Mouse (Mus musculus) neural tube, embryonic 14.5 days (tissue): ENCODE results near the gene Plxnc1. TPM values are rescaled to one million over a fixed set of nuclear protein-coding genes. Genes with fewer than 3 reads are reported as not detected.
A peak's percentile ranks its signal among the peaks of the same experiment; 100 is the strongest.

Experiments
- ATAC-seq: fragments of 200-750 bp; cut with Nextera tagmentation; 2 replicates; pipeline ENCODE4 v1.8.0; 2017; ENCODE audit warnings: low read depth, mild to moderate bottlenecking, moderate TSS enrichment, moderate library complexity
- H3K27ac ChIP-seq: fragments of 300-500 bp; sonication (generic); 2 replicates; pipeline ENCODE4 v1.5.1; 2014; ENCODE audit warnings: low read depth, mild to moderate bottlenecking, control low read depth, low read length, moderate library complexity, mixed read lengths
- H3K27me3 ChIP-seq: fragments of 300-500 bp; sonication (generic); 2 replicates; pipeline ENCODE4 v1.6.1; 2014; ENCODE audit warnings: low read length; ENCODE audit not compliant: control insufficient read depth, insufficient read depth
- H3K36me3 ChIP-seq: fragments of 300-500 bp; sonication (generic); 2 replicates; pipeline ENCODE4 v1.6.1; 2014; ENCODE audit warnings: low read length, mixed read lengths; ENCODE audit not compliant: control insufficient read depth, insufficient read depth
- H3K4me1 ChIP-seq: fragments of 300-500 bp; sonication (generic); 2 replicates; pipeline ENCODE4 v1.6.1; 2014; ENCODE audit warnings: low read length; ENCODE audit not compliant: control insufficient read depth, insufficient read depth
- H3K4me2 ChIP-seq: fragments of 300-500 bp; sonication (generic); 2 replicates; pipeline ENCODE4 v1.6.1; 2014; ENCODE audit warnings: mild to moderate bottlenecking, low read depth, low read length, control low read depth
- H3K4me3 ChIP-seq: fragments of 300-500 bp; sonication (generic); 2 replicates; pipeline ENCODE4 v1.5.1; 2014; ENCODE audit warnings: low read depth, low read length, control low read depth, mixed read lengths
- H3K9ac ChIP-seq: fragments of 300-500 bp; sonication (generic); replicated peaks from 2 replicates; pipeline ENCODE4 v1.6.1; 2014; ENCODE audit warnings: low read depth, mild to moderate bottlenecking, control low read depth, low read length, mixed read lengths
- H3K9me3 ChIP-seq: fragments of 300-500 bp; sonication (generic); 2 replicates; pipeline ENCODE4 v1.6.1; 2016; ENCODE audit warnings: low read length; ENCODE audit not compliant: control insufficient read depth
- WGBS: fragments of 180-500 bp; shearing (Covaris S2); extraction: QIAGEN DNeasy Blood & Tissue Kit; methylation state at CpG from one replicate; pipeline ENCODE4 v1.1.7; 2014; 5-methylcytosine and 5-hydroxymethylcytosine counted together
- polyA plus RNA-seq: library from polyadenylated mRNA; unstranded; fragments of >200 nt; fragmentation: Nextera tagmentation; extraction: Ambion mirVana; gene quantifications from 2 replicates; pipeline ENCODE4 v1.2.1, GENCODE M21; 2014

Plxnc1 gene
- polyA plus RNA-seq, 1 experiment from 2014 or later = 15.7 TPM

DNA sequence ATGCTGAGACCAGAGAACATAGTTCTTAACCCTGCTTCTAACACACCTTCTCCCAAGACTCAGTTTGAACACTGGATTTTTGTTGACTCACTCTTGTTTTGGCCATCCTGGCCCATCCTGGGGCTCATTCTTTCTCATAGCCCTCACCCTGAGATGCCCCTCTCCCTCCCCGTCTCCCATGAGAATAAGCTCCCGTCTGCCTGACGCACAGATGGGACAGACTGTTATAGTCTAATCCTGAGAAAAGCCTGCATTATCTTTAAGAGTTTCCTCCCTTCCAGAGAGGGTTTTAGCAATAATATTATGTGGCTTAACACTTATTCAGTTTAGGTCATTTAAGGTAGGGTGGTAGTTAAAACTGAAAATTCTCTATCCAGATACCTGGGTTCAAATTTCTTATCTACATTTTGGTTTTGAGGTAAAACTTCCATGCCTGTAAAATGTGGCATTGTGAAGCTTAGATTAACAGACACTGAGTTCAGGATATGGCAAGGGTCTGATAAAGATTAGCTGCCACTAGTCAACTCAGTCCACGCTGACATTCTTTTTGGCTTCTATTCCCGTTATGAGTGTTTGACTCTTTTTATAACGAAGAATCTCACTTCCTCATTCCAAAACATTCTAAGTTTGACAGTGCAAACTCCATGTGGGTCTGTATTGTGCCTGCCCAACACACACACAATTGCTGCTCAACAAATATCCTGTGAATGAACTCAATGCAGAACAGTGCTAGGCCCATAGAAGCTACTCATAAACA lies 86.2 kb downstream of the Plxnc1 start:
- ATAC-seq = no peak
- Histone ChIP-seq H3K9me3 (no peaks in the 10 kb centered on the region), H3K27ac (no peak overlapping the region), H3K9ac (no peak overlapping the region), H3K4me2 (no peak overlapping the region), H3K4me3 (no peak overlapping the region), H3K27me3 (no peaks in the 10 kb centered on the region), H3K4me1 (no peaks in the 10 kb centered on the region), H3K36me3 (peaks cover 4% of the 10 kb centered on the region; the same call in 1 of the 2 replicates)
- 94% methylated on average over 6 of the region's 6 CpGs for whole genome bisulfite sequencing

GRCm38 (mm10) chr10:94850565-94850964 lies 94.1 kb downstream of the Plxnc1 start:
- no peak overlapping the region for H3K4me2 ChIP-seq
- H3K27me3 ChIP-seq = no peaks in the 10 kb centered on the region
- no peak overlapping the region for H3K4me3 ChIP-seq
- H3K4me1 ChIP-seq = no peaks in the 10 kb centered on the region
- H3K9ac ChIP-seq = no peak overlapping the region
- ATAC-seq = no peak
- peaks cover 8% of the 10 kb centered on the region for H3K36me3 ChIP-seq
- no peak overlapping the region for H3K27ac ChIP-seq
- H3K9me3 ChIP-seq = no peaks in the 10 kb centered on the region
- 16% methylated on average over 4 of the region's 4 CpGs for WGBS

- Histone ChIP-seq H3K27ac (no peak overlapping the region), H3K9me3 (no peaks in the 10 kb centered on the region), H3K4me2 (no peak overlapping the region), H3K4me3 (no peak overlapping the region), H3K36me3 (peaks cover 8% of the 10 kb centered on the region), H3K4me1 (no peaks in the 10 kb centered on the region), H3K27me3 (no peaks in the 10 kb centered on the region), H3K9ac (no peak overlapping the region)
- 88% methylated on average over 9 of the region's 9 CpGs for WGBS
- no peak for ATAC-seq
These were observed 94.7 kb downstream of the Plxnc1 start for GRCm38 (mm10) chr10:94849930-94850329.

- H3K27ac ChIP-seq = no peak overlapping the region
- no peaks in the 10 kb centered on the region for H3K9me3 ChIP-seq
- no peak overlapping the region for H3K4me3 ChIP-seq
- ATAC-seq = no peak
- no peak overlapping the region for H3K9ac ChIP-seq
- 84% methylated on average over 4 of the region's 4 CpGs for WGBS
- no peaks in the 10 kb centered on the region for H3K4me1 ChIP-seq
- peaks cover 8% of the 10 kb centered on the region for H3K36me3 ChIP-seq
- no peak overlapping the region for H3K4me2 ChIP-seq
- no peaks in the 10 kb centered on the region for H3K27me3 ChIP-seq
These were observed 95.3 kb downstream of the Plxnc1 start for GRCm38 (mm10) chr10:94849360-94849759.

DNA sequence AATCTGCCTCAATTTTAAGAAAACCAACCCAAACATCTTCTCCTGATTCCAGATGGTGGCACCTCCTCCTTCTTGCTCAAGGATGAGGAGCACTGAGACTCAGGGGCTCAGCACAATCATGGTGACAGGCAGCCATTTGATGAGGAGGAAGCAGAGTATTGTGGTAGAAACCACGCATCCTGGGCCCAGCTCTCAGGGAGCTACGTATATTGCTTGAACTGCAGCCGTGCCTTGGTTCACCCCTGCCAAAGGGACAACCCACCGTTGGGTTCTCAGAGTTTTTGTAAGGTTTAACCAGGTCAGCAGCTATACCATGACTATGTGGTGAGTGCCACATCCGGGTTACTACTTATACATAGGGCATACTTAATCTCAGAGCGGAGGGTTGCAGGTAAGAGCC lies 96.3 kb downstream of the Plxnc1 start:
- WGBS = 92% methylated on average over 6 of the region's 6 CpGs
- no peak overlapping the region for H3K27ac ChIP-seq
- no peaks in the 10 kb centered on the region for H3K4me1 ChIP-seq
- H3K9me3 ChIP-seq = no peaks in the 10 kb centered on the region
- H3K4me3 ChIP-seq = no peak overlapping the region
- no peak overlapping the region for H3K4me2 ChIP-seq
- ATAC-seq = no peak
- H3K9ac ChIP-seq = no peak overlapping the region
- peaks cover 4% of the 10 kb centered on the region; the same call in 1 of the 2 replicates for H3K36me3 ChIP-seq
- no peaks in the 10 kb centered on the region for H3K27me3 ChIP-seq

- Histone ChIP-seq H3K4me2 (no peak overlapping the region), H3K36me3 (peaks cover 7% of the 10 kb centered on the region; the same call in 1 of the 2 replicates), H3K27me3 (no peaks in the 10 kb centered on the region), H3K27ac (no peak overlapping the region), H3K4me3 (no peak overlapping the region), H3K9ac (no peak overlapping the region), H3K4me1 (no peaks in the 10 kb centered on the region), H3K9me3 (no peaks in the 10 kb centered on the region)
- no peak for ATAC-seq
- 87% methylated on average over 8 of the region's 8 CpGs for WGBS
These were observed 98.0 kb downstream of the Plxnc1 start for GRCm38 (mm10) chr10:94846501-94847105.

DNA sequence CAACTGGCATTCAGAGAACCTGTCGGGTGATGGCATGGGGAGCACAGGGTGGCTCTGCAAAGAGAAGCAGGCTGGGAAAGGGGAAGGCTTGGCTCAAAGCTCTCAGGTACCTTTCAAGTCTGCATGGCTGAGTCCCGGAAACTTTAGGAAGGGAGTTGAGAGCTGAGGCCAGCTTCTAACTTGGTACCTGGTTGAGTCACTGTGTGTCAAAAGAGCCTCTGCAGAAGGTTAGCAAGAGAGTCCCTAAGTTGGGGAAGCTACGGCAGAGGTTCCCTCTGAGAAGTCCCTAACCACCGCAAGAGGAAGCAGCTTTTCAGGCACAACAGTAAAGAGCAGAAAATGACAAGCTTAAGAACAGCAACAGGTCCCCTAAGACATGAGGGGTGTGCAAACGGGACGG lies 99.9 kb downstream of the Plxnc1 start:
- H3K9me3 ChIP-seq = no peaks in the 10 kb centered on the region
- H3K27me3 ChIP-seq = no peaks in the 10 kb centered on the region
- H3K9ac ChIP-seq = no peak overlapping the region
- H3K4me2 ChIP-seq = no peak overlapping the region
- ATAC-seq = no peak
- no peak overlapping the region for H3K27ac ChIP-seq
- H3K4me1 ChIP-seq = no peaks in the 10 kb centered on the region
- 93% methylated on average over 6 of the region's 6 CpGs for WGBS
- no peak overlapping the region for H3K4me3 ChIP-seq
- H3K36me3 ChIP-seq = peaks cover 14% of the 10 kb centered on the region

- Histone ChIP-seq H3K4me2 (no peak overlapping the region), H3K36me3 (0 out of 2 replicates have a peak, but pooled peaks cover 8% of the 10 kb centered on the region), H3K4me3 (no peak overlapping the region), H3K27ac (no peak overlapping the region), H3K4me1 (no peaks in the 10 kb centered on the region), H3K27me3 (no peaks in the 10 kb centered on the region), H3K9ac (no peak overlapping the region), H3K9me3 (no peaks in the 10 kb centered on the region)
- WGBS = 78% methylated on average over 9 of the region's 9 CpGs
- no peak for ATAC-seq
These were observed 108.8 kb downstream of the Plxnc1 start for GRCm38 (mm10) chr10:94835874-94836273.

DNA sequence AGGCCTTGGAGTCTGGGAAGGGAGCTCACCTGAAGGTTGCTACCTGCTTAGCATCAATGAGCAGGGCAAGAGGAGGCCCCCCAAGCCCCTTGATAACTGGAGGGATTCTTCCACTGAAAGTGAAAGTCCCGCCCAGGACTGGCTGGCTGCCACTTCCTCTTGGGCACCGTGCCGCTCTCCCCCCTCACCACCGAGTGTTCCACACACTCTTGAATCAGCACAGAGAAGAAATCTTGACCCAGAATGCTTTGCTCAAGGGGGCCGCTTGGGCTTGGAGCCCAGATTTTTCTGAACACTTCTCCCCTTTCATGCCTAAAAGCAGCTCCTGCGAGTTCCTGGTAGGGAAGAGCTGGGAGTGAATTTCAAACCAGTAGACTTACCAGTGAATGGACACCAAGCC lies 115.2 kb downstream of the Plxnc1 start:
- H3K27me3 ChIP-seq = no peaks in the 10 kb centered on the region
- 49% methylated on average over 6 of the region's 6 CpGs for WGBS
- H3K4me2 ChIP-seq = no peak overlapping the region
- ATAC-seq = peak; percentile 82; the same call in 1 of the 2 replicates
- peak overlapping the region; percentile 70 for H3K27ac ChIP-seq
- 0 out of 2 replicates have a peak, but pooled peaks cover 8% of the 10 kb centered on the region for H3K36me3 ChIP-seq
- no peak overlapping the region for H3K9ac ChIP-seq
- no peak overlapping the region for H3K4me3 ChIP-seq
- H3K9me3 ChIP-seq = no peaks in the 10 kb centered on the region
- no peaks in the 10 kb centered on the region for H3K4me1 ChIP-seq
